Mouse (Mus musculus) heart, adult 9 months (tissue): ENCODE measurements around the gene Gm38100.
A peak's percentile ranks its signal among the peaks of the same experiment; 100 is the strongest.

Source experiments
- DNase-seq, 2 experiments: peaks; one replicate each; pipeline ENCODE4 v3.0.0; 2022; ENCODE audit warnings: low spot score in 2 of 2

Gene Gm38100

GRCm38 (mm10) chr1:175920029-175920428 is at the start of gene Gm38100:
Gm38100 (plus strand) TSS chr1:175920329.
- DNase-seq = no peak

GRCm38 (mm10) chr1:175870716-175871115 is 49.4 kb upstream of the Gm38100 start:
- DNase-seq = no peak

GRCm38 (mm10) chr1:175872028-175872816 is 47.9 kb upstream of the Gm38100 start:
- peak; percentile 47 to 57 for DNase-seq

GRCm38 (mm10) chr1:175880453-175881296 is 39.5 kb upstream of the Gm38100 start, which contains the start of gene Exo1:
Exo1 (plus strand) TSS chr1:175880581.
- DNase-seq = peak; percentile 82 to 88

- DNase-seq = no peak
Measured at GRCm38 (mm10) chr1:175883398-175883797, 36.7 kb upstream of the Gm38100 start.

- DNase-seq = no peak
Measured at GRCm38 (mm10) chr1:175893263-175893662, 26.9 kb upstream of the Gm38100 start.

- no peak for DNase-seq
Measured at GRCm38 (mm10) chr1:175893726-175894125, 26.4 kb upstream of the Gm38100 start.

GRCm38 (mm10) chr1:175911207-175911606 is 8.9 kb upstream of the Gm38100 start:
- no peak for DNase-seq

- no peak for DNase-seq
Measured at GRCm38 (mm10) chr1:175912038-175912437, 8.1 kb upstream of the Gm38100 start.

- no peak for DNase-seq
Measured at GRCm38 (mm10) chr1:175913728-175914303, 6.3 kb upstream of the Gm38100 start.

- DNase-seq = peak; percentile 24 to 27
Measured at GRCm38 (mm10) chr1:175921091-175921490, 962 bp downstream of the Gm38100 start.

GRCm38 (mm10) chr1:175923848-175924787 is 4.0 kb downstream of the Gm38100 start:
- peak; percentile 10 to 58 for DNase-seq

GRCm38 (mm10) chr1:175931391-175931790 is 11.3 kb downstream of the Gm38100 start:
- DNase-seq = peak; percentile 8 to 38

GRCm38 (mm10) chr1:175936282-175936737 is 16.2 kb downstream of the Gm38100 start:
- peak; percentile 6 to 29 for DNase-seq

- no peak for DNase-seq
Measured at GRCm38 (mm10) chr1:175938731-175939130, 18.6 kb downstream of the Gm38100 start.

GRCm38 (mm10) chr1:175943168-175943567 is 23.0 kb downstream of the Gm38100 start:
- no peak for DNase-seq

GRCm38 (mm10) chr1:175946718-175947315 is 26.7 kb downstream of the Gm38100 start:
- DNase-seq = no peak

GRCm38 (mm10) chr1:175950421-175950820 is 30.3 kb downstream of the Gm38100 start:
- no peak for DNase-seq

GRCm38 (mm10) chr1:175950851-175951250 is 30.7 kb downstream of the Gm38100 start:
- DNase-seq = no peak

- no peak for DNase-seq
Measured at GRCm38 (mm10) chr1:175961786-175962185, 41.7 kb downstream of the Gm38100 start.
